Mouse (Mus musculus) right cerebral cortex, postnatal 25 days (tissue): ENCODE data around the gene Htr1f.

ENCODE experiments used
- DNase-seq: peaks from one replicate; pipeline ENCODE4 v3.0.0; 2022

Gene Htr1f

GRCm38 (mm10) chr16:64961690-64962089 lies 144.0 kb downstream of the Htr1f start:
- DNase-seq, result no peak

GRCm38 (mm10) chr16:64941646-64942195 lies 163.9 kb downstream of the Htr1f start:
- DNase-seq, result no peak

- DNase-seq, result no peak
Observed at GRCm38 (mm10) chr16:64934793-64935192, 170.9 kb downstream of the Htr1f start.

- no peak for DNase-seq
Observed at GRCm38 (mm10) chr16:64934011-64934410, 171.6 kb downstream of the Htr1f start.

GRCm38 (mm10) chr16:64923500-64923899 lies 182.2 kb downstream of the Htr1f start:
- DNase-seq, result no peak

GRCm38 (mm10) chr16:64908747-64909146 lies 196.9 kb downstream of the Htr1f start:
- DNase-seq, result no peak

GRCm38 (mm10) chr16:64907112-64907511 lies 198.5 kb downstream of the Htr1f start:
- no peak for DNase-seq

- DNase-seq, result no peak
Observed at GRCm38 (mm10) chr16:64903328-64903727, 202.3 kb downstream of the Htr1f start.

- DNase-seq, result no peak
Observed at GRCm38 (mm10) chr16:64899084-64899483, 206.6 kb downstream of the Htr1f start.

GRCm38 (mm10) chr16:64889496-64889895 lies 216.2 kb downstream of the Htr1f start:
- no peak for DNase-seq

GRCm38 (mm10) chr16:64885547-64885946 lies 220.1 kb downstream of the Htr1f start:
- no peak for DNase-seq

- no peak for DNase-seq
Observed at GRCm38 (mm10) chr16:64885142-64885541, 220.5 kb downstream of the Htr1f start.

- no peak for DNase-seq
Observed at GRCm38 (mm10) chr16:64884420-64884838, 221.2 kb downstream of the Htr1f start.

GRCm38 (mm10) chr16:64883896-64884295 lies 221.8 kb downstream of the Htr1f start:
- no peak for DNase-seq

- no peak for DNase-seq
Observed at GRCm38 (mm10) chr16:64881442-64881841, 224.2 kb downstream of the Htr1f start.

- no peak for DNase-seq
Observed at GRCm38 (mm10) chr16:64880986-64881385, 224.7 kb downstream of the Htr1f start.

- DNase-seq, result no peak
Observed at GRCm38 (mm10) chr16:64879735-64880134, 225.9 kb downstream of the Htr1f start.

GRCm38 (mm10) chr16:64878611-64879132 lies 227.0 kb downstream of the Htr1f start:
- no peak for DNase-seq

- DNase-seq, result no peak
Observed at GRCm38 (mm10) chr16:64877314-64877713, 228.3 kb downstream of the Htr1f start.

- no peak for DNase-seq
Observed at GRCm38 (mm10) chr16:64876631-64877265, 228.9 kb downstream of the Htr1f start.

- no peak for DNase-seq
Observed at GRCm38 (mm10) chr16:64875822-64876221, 229.8 kb downstream of the Htr1f start.

GRCm38 (mm10) chr16:64875384-64875783 lies 230.3 kb downstream of the Htr1f start:
- no peak for DNase-seq
